Mouse (Mus musculus): ENCODE measurements around the gene Prickle2.

The Prickle2 gene

GRCm38 (mm10) chr6:92432146-92432545 is 273.8 kb downstream of the Prickle2 start:
- no peak for DNase-seq

DNA sequence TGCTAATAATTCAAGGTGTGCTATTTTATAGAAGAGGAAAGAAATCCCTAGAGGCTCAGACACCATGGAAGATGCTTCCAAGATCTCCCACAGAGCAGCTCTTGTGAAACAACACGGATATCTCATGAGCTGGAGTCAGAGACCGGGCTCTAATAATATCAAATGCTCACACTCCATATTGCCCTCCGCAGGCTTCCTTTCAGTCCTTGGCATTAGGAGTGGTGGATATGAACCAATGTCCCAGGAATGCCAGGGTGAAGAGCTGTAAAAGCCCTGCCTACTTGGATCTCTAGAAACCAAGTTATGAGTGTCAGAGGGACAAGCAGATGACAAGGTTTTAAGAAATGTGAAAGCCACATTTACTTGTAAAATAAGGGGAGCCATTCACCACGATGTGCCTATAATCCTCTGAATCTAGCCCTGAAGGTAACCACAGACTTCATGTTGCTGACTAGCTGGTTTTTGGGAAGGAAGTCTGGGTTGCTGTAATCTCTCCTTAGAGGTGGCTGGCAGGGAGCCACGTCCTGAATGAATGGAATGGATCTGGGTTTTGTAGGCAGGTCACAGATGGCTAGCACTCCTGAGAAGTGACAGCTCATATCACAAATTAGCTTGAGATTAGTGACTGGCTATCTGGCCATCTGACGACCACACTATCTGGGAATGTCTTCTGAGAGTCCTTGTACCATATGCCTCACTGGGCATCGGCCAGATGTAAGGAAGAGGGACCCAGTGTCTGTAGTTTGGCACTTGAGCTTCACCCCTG is 278.4 kb downstream of the Prickle2 start:
- peak; percentile 37 for DNase-seq

DNA sequence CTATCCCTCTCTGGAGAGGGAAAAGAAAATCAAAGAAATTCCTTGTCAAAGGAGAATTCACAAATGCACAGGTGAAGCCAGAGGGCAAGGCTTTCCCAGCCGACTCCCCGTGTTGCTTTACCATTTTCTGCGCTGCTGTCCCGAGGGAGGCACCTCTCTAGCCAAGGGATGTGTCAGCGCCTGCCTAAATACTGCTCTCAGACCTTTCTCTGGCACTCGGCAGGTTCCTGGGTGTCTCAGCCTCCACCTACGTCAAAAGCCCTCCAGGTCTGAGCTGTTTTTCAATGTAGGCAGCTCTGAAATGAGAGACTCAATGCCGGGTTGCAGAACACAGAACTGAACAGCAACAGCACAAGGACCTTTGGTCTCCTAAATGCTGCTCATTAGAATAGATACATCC is 280.1 kb downstream of the Prickle2 start:
- no peak for DNase-seq

DNA sequence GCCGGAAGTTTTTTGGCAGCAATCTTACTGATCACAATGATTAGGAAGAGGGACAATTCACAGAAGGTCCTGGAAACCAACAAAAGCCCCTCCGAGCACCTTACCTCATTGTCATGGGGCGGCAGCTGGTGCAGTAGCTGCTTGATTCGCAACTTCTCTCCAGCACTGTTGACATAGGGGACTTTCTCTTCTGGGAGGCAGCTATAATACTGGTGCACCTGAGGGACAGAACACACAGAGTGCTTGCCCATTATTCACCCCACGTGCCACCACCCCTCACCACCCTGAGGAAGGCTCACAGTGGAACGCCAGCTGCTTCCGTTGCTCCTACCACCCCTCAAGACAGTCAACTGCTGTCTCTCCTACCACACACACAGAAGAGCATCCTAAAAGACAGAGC is 280.5 kb downstream of the Prickle2 start:
- DNase-seq: no peak

- no peak for DNase-seq
These were observed 281.0 kb downstream of the Prickle2 start for GRCm38 (mm10) chr6:92424991-92425390.

DNA sequence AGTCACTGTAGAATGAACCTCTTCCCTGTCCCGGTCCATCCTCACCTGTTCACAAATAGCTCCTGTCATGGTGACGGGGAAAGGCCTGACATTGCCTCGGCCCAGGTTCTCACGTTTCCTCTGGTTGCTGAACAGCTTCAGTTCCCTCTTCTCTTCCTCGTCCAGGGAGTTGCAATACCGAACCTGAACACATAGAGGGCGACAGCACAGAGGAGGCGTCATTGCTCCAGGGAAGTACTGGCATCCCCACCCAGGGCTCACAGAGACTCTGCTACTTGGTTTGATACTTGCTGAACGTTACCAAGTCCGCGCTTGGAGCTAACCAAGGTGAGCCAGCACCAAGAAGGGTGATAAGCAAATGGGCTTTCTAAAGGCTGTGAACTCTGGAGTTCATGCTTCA is 283.7 kb downstream of the Prickle2 start:
- no peak for DNase-seq

DNA sequence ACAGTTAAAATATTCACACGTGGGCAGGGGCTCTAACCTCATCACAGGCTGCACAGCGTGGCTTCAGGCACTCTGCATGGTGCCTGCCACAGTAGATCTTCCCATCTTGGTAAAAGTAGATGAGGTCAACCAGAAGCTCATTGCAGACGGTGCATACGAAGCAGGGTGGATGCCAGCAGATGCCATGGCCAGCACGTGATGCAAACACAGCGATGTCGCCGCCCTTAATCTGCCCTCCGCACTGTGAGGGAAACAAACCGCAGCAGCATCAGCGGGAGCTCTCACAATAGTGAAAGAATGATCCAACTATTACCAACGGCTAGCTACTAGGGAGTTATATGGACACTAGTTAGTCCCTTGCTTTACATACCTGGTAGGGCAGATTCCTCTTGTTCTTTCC is 285.8 kb downstream of the Prickle2 start:
- DNase-seq: no peak

GRCm38 (mm10) chr6:92415405-92415755 is 290.6 kb downstream of the Prickle2 start:
- DNase-seq: no peak

DNA sequence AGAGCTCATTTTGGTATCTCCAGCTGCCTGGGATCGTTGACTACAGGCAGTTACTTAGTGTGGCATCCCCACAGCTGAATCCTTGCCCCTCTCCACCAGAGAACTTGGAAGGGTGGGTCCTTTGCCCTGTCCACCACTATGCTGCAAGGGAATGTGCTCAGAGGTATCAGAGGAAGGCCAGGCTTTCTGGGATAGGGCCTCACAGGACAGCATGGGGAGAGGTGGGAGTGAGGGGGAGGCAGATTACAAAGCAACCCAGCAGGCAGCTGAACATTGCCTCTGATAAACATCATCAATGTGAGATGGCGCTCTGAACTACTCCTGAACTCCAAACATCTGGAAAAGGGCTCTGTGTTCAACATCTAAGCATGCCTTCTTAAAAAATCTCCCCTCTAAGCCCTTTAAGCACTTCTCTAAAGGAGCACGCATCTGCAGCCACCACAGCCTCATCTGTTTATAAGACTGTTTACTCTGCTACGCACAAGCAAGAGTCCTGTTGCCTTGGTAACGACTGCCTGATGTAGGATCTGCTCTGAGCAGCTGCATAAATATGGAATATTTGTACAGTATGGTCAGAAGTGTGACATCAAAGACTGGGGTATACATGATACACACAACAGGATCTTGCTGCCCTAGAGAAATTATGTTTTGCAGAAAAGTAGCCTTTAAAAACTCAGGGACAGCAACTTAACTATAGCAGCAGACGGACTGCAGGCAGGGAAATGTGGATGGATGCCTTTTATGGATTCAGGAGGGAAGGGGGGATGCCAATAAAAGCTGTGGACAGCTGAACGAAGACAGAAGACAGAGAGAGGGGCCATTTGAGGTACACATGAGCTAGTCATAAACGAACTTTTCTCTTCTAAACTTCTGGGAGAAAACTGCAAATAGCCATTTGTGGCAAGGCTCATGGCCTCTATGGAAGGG is 291.2 kb downstream of the Prickle2 start:
- no peak for DNase-seq

GRCm38 (mm10) chr6:92413982-92414381 is 292.0 kb downstream of the Prickle2 start:
- no peak for DNase-seq

- DNase-seq: no peak
These were observed 296.2 kb downstream of the Prickle2 start for GRCm38 (mm10) chr6:92409788-92410187.

GRCm38 (mm10) chr6:92407259-92407658 is 298.7 kb downstream of the Prickle2 start:
- no peak for DNase-seq

DNA sequence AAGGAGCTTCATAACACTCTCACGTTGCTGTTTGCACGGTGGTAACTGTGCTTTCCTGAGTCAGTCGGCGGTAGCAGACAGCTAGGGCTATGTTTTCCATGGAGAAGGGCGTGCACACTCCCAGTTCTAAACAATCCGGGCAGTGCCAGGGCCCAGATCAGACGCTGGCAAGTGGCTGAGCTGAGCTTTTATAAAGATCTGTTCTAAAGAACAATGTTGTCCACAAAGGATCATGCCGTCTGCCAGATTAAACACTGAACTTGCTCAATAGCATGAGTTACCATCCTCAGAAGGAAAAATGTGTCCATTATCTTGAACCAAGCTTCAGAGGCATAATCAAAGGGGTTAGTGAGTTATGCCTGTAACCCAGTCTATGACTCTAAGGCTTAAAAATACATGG is 300.4 kb downstream of the Prickle2 start:
- no peak for DNase-seq

DNA sequence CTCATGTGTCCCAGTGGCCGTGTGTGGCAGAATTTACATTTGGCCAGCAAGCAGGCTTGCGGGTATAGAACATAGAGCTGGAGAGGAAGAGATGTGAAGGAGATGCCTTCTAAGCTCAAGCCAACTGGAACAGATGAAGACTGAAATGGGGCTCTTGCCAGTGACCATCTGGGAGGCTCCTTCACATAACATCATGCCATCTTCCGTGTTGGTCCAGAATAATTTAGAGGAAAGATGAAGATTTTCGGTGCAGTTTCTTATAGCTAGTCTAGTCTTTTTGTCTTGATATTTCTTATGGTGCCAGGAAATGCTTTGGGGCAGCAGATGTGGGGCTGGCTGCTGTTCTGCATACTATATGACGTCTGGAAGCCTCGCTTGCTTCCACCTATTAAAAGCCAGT is 308.1 kb downstream of the Prickle2 start:
- no peak for DNase-seq

- no peak for DNase-seq
These were observed 310.4 kb downstream of the Prickle2 start for GRCm38 (mm10) chr6:92395556-92395955.

- DNase-seq: no peak
These were observed 310.8 kb downstream of the Prickle2 start for GRCm38 (mm10) chr6:92395143-92395542.

- DNase-seq: no peak
These were observed 311.3 kb downstream of the Prickle2 start for GRCm38 (mm10) chr6:92394628-92395027.

DNA sequence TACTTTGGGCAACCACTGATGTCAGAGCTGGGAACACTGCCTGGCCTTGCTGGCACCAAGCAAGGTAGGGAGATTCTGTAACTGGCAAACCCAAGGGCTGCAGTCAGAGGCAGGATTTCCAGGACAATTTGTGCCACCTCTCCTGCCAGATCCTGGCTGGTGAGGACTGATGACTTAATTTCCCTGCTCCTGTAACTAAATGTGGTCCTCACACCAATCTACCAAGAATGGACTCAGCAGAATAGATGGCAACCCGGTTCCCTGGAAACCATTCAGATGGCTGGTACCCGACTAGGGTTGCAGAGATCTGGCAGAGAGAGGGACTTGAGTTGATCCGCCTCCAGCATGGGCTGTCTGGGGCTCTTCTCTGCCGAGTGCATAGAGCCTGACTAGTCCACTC is 315.6 kb downstream of the Prickle2 start:
- DNase-seq: peak; percentile 11

- DNase-seq: no peak
These were observed 317.3 kb downstream of the Prickle2 start for GRCm38 (mm10) chr6:92388681-92389080.

GRCm38 (mm10) chr6:92383196-92383782 is 322.7 kb downstream of the Prickle2 start:
- no peak for DNase-seq

- no peak for DNase-seq
These were observed 324.9 kb downstream of the Prickle2 start for GRCm38 (mm10) chr6:92381085-92381484.

DNA sequence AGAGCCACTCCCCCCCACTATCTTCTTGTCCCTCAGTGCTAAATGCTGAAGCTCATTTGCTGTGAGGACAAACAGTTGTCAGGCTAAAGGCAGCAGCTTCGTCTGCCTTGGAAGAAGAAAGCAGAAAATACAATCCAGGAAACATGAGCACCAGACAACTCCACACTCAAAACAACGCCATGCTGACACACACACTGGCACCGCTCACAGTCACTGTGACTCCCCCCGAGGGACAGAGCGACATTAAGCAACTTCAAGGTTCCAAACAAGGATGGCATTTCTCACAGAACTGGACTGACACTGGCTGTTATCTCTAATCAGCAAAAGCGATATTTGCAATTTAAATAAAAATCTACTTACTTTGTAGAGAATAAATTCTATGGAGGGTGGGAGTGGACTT is 331.1 kb downstream of the Prickle2 start:
- DNase-seq: no peak

DNA sequence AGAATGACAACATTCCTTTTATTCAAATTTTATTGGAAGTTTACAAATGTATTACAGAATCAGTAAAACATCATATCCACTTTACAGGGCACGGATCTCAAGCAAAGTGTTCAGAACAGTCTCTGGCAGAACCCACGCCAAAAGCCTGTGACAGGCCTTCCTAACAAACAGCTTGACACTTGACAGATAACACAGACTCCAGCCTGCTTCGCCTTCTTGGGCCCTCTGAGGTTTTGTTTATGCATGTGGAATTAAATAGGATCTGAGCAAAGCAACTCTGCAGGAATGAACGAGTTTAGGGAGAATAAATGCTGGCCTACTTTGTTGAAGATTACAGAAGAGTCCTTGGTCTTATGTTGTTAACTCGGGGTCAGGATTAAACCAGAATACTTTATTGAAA is 335.1 kb downstream of the Prickle2 start:
- DNase-seq: no peak

Measured in cerebellum, adult 9-10 months (tissue).